Mouse (Mus musculus): ENCODE measurements at regions not wholly inside any gene's neighbourhood (a gene's known extent, or its start where the extent isn't known, plus 50 kb on each side); places are given as distances from the start of the nearest gene placed in this dataset.

DNA sequence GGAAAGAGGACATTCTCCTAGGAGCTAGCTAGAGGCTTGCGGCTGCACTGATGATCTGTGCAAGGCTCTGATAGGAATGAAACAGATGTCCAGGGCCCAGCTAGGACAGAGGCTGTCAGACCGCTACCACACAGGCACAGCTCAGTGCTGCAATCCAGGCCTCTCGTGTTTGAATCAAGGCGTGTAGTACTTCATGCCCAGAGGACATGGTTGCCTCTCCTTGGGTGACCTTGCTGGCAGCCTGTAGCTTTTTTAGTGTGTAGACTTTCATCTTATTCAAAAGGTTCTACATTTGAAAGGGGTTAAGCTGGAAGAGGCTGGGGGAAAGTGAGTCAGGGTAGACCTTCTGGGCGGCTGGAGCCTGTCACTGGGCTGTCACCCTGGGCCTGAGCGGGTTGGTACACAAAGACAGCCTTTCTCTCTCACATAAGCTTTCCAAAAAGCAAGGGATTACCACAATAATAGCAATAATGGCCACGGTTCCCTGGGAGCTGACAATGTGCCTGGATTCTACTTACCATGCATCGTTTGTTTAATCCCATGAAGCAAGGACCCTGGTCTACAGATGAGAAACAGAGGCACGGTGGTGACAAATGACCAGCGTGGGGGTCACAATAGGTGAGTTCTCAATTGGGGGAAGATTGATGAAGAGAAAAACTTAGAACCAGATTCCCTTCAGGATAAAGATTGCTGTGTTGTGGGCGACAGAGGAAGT lies 160.9 kb upstream of the Egln3 start:
- no peak for TF ChIP-seq CTCF (IDR thresholded peaks at IDR 0.05; ENCODE audit: control insufficient read depth, insufficient read depth, low read length)
- no peak for TF ChIP-seq POLR2A (IDR thresholded peaks at IDR 0.05; ENCODE audit: borderline replicate concordance, control insufficient read depth, low read depth, low read length)
